Mouse (Mus musculus) forebrain, embryonic 15.5 days (tissue): ENCODE data around the gene Ncoa6. TPM values are rescaled to one million over a fixed set of nuclear protein-coding genes. Genes with fewer than 3 reads are reported as not detected.

ENCODE experiments used
- ATAC-seq: fragments of 200-750 bp; cut with Nextera tagmentation; replicated peaks from 2 replicates; pipeline ENCODE4 v1.8.0; 2017; ENCODE audit warnings: mild to moderate bottlenecking, moderate TSS enrichment, moderate library complexity
- H3K27ac ChIP-seq: fragments of 300-500 bp; sonication (generic); replicated peaks from 2 replicates; pipeline ENCODE4 v1.5.1; 2015; ENCODE audit warnings: mild to moderate bottlenecking, inconsistent platforms
- H3K27me3 ChIP-seq: fragments of 300-500 bp; sonication (generic); 2 replicates; pipeline ENCODE4 v1.6.1; 2015; ENCODE audit warnings: inconsistent platforms
- H3K36me3 ChIP-seq: fragments of 300-500 bp; sonication (generic); 2 replicates; pipeline ENCODE4 v1.6.1; 2015; ENCODE audit warnings: mild to moderate bottlenecking, inconsistent platforms
- H3K4me1 ChIP-seq: fragments of 300-500 bp; sonication (generic); 2 replicates; pipeline ENCODE4 v1.6.1; 2015; ENCODE audit warnings: inconsistent platforms
- H3K4me2 ChIP-seq: fragments of 300-500 bp; sonication (generic); replicated peaks from 2 replicates; pipeline ENCODE4 v1.6.1; 2015; ENCODE audit warnings: mild to moderate bottlenecking, inconsistent platforms
- H3K4me3 ChIP-seq: fragments of 300-500 bp; sonication (generic); 2 replicates; pipeline ENCODE4 v1.5.1; 2015; ENCODE audit warnings: mild to moderate bottlenecking, inconsistent platforms
- H3K9ac ChIP-seq: fragments of 300-500 bp; sonication (generic); replicated peaks from 2 replicates; pipeline ENCODE4 v1.6.1; 2015; ENCODE audit warnings: mild to moderate bottlenecking, inconsistent platforms
- H3K9me3 ChIP-seq: fragments of 300-500 bp; sonication (generic); 2 replicates; pipeline ENCODE4 v1.6.1; 2016; ENCODE audit warnings: inconsistent platforms
- WGBS: fragments of 180-500 bp; shearing (Covaris S2); methylation state at CpG from one replicate; pipeline ENCODE4 v1.1.7; 2015; ENCODE audit warnings: mixed read lengths; 5-methylcytosine and 5-hydroxymethylcytosine counted together
- polyA plus RNA-seq: library from polyadenylated mRNA; unstranded; fragments of >200 nt; fragmentation: Nextera tagmentation; extraction: Ambion mirVana; gene quantifications from 2 replicates; pipeline ENCODE4 v1.2.1, GENCODE M21; 2015

Ncoa6 gene
- polyA plus RNA-seq, 1 experiment from 2014 or later, result 28.8 TPM

- H3K9me3 ChIP-seq, result no peaks in the 10 kb centered on the region
- H3K4me3 ChIP-seq, result no peak overlapping the region
- H3K27ac ChIP-seq, result no peak overlapping the region
- no peaks in the 10 kb centered on the region for H3K27me3 ChIP-seq
- no peak overlapping the region for H3K9ac ChIP-seq
- peaks cover 64% of the 10 kb centered on the region for H3K36me3 ChIP-seq
- no peak overlapping the region for H3K4me2 ChIP-seq
- H3K4me1 ChIP-seq, result no peaks in the 10 kb centered on the region
- ATAC-seq, result no peak
- WGBS, result 98% methylated on average over 1 of the region's 1 CpGs
These were observed 69.1 kb downstream of the Ncoa6 start for GRCm38 (mm10) chr2:155404635-155405034.

GRCm38 (mm10) chr2:155401926-155402325, 71.8 kb downstream of the Ncoa6 start:
- ATAC-seq, result no peak
- no peaks in the 10 kb centered on the region for H3K4me1 ChIP-seq
- no peak overlapping the region for H3K27ac ChIP-seq
- H3K4me2 ChIP-seq, result no peak overlapping the region
- peaks cover 63% of the 10 kb centered on the region for H3K36me3 ChIP-seq
- no peak overlapping the region for H3K4me3 ChIP-seq
- WGBS, result 94% methylated on average over 4 of the region's 4 CpGs
- H3K27me3 ChIP-seq, result no peaks in the 10 kb centered on the region
- no peaks in the 10 kb centered on the region for H3K9me3 ChIP-seq
- H3K9ac ChIP-seq, result no peak overlapping the region

GRCm38 (mm10) chr2:155400276-155400675, 73.4 kb downstream of the Ncoa6 start:
- no peak for ATAC-seq
- no peaks in the 10 kb centered on the region for H3K4me1 ChIP-seq
- H3K27ac ChIP-seq, result no peak overlapping the region
- H3K27me3 ChIP-seq, result no peaks in the 10 kb centered on the region
- H3K4me2 ChIP-seq, result no peak overlapping the region
- H3K36me3 ChIP-seq, result peaks cover 56% of the 10 kb centered on the region
- H3K9ac ChIP-seq, result no peak overlapping the region
- H3K4me3 ChIP-seq, result no peak overlapping the region
- H3K9me3 ChIP-seq, result no peaks in the 10 kb centered on the region

- H3K4me3 ChIP-seq, result no peak overlapping the region
- no peak overlapping the region for H3K4me2 ChIP-seq
- H3K4me1 ChIP-seq, result no peaks in the 10 kb centered on the region
- H3K36me3 ChIP-seq, result peaks cover 45% of the 10 kb centered on the region
- 87% methylated on average over 5 of the region's 5 CpGs for WGBS
- H3K27me3 ChIP-seq, result no peaks in the 10 kb centered on the region
- H3K27ac ChIP-seq, result no peak overlapping the region
- no peak overlapping the region for H3K9ac ChIP-seq
- no peaks in the 10 kb centered on the region for H3K9me3 ChIP-seq
- ATAC-seq, result no peak
These were observed 79.1 kb downstream of the Ncoa6 start for GRCm38 (mm10) chr2:155394586-155394985.

- no peak overlapping the region for H3K9ac ChIP-seq
- H3K4me1 ChIP-seq, result peaks cover 32% of the 10 kb centered on the region
- ATAC-seq, result no peak
- H3K9me3 ChIP-seq, result no peaks in the 10 kb centered on the region
- H3K27me3 ChIP-seq, result no peaks in the 10 kb centered on the region
- no peak overlapping the region for H3K27ac ChIP-seq
- H3K4me2 ChIP-seq, result no peak overlapping the region
- H3K4me3 ChIP-seq, result no peak overlapping the region
- peaks cover 49% of the 10 kb centered on the region for H3K36me3 ChIP-seq
- WGBS, result 96% methylated on average over 2 of the region's 2 CpGs
These were observed 85.1 kb downstream of the Ncoa6 start for GRCm38 (mm10) chr2:155388573-155388972.

GRCm38 (mm10) chr2:155387052-155387451, 86.6 kb downstream of the Ncoa6 start:
- Histone ChIP-seq H3K27me3 (no peaks in the 10 kb centered on the region), H3K27ac (no peak overlapping the region), H3K4me3 (no peak overlapping the region), H3K4me1 (peaks cover 44% of the 10 kb centered on the region), H3K9me3 (no peaks in the 10 kb centered on the region), H3K36me3 (peaks cover 46% of the 10 kb centered on the region), H3K9ac (no peak overlapping the region), H3K4me2 (no peak overlapping the region)
- 61% methylated on average over 4 of the region's 4 CpGs for WGBS
- no peak for ATAC-seq

DNA sequence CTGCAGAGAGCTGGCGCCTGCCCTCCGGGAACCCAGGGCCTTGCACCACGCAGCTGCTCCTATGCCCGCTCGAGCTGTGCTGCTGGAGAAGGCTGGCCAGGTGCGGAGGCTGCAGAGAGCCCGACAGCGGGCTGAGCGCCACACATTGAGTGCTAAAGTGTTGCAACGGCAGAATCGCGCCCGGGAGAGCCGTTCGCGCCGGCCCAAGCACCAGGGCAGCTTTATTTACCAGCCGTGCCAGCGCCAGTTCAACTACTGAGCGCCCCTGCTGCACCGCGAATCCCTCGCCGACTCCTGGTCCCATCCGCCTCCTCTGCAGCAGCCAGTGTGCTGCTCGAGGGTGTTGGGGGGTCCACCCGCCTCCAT, 87.2 kb downstream of the Ncoa6 start:
- 0 out of 2 replicates have a peak overlapping the region, but pooled peaks have one; percentile 23 for H3K9ac ChIP-seq
- peaks cover 44% of the 10 kb centered on the region for H3K4me1 ChIP-seq
- H3K27me3 ChIP-seq, result no peaks in the 10 kb centered on the region
- no peak for ATAC-seq
- no peak overlapping the region for H3K27ac ChIP-seq
- no peaks in the 10 kb centered on the region for H3K9me3 ChIP-seq
- peaks cover 46% of the 10 kb centered on the region for H3K36me3 ChIP-seq
- 10% methylated on average over 27 of the region's 27 CpGs for WGBS
- peak overlapping the region; percentile 24 for H3K4me2 ChIP-seq
- H3K4me3 ChIP-seq, result no peak overlapping the region

- ATAC-seq, result no peak
- H3K9ac ChIP-seq, result peak overlapping the region; percentile 23; the same call in 1 of the 2 replicates
- 50% methylated on average over 18 of the region's 18 CpGs for WGBS
- peak overlapping the region; percentile 24 for H3K4me2 ChIP-seq
- H3K27ac ChIP-seq, result no peak overlapping the region
- no peaks in the 10 kb centered on the region for H3K9me3 ChIP-seq
- H3K27me3 ChIP-seq, result no peaks in the 10 kb centered on the region
- peaks cover 43% of the 10 kb centered on the region for H3K36me3 ChIP-seq
- 0 out of 2 replicates have a peak overlapping the region, but pooled peaks have one; percentile 3 for H3K4me3 ChIP-seq
- peaks cover 46% of the 10 kb centered on the region for H3K4me1 ChIP-seq
These were observed 87.8 kb downstream of the Ncoa6 start for GRCm38 (mm10) chr2:155385731-155386533.

DNA sequence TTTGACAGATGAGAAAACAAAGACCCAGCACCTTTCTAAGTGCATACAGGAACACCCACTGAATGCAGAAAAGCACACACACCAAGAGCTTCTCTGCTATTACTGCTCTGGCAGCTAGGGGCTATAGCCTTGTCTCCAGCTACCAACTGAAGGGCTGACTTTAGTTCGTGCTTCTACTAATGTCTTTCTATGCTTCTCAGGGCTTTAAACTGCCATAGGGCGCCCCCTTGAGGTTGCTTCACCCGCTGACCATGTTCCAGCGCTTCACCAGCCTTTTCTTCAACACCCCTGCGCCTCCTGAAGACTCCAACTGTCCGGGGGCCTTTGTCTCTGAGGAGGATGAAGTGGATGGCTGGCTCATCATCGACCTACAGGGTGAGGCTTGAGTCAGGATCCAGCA, 88.6 kb downstream of the Ncoa6 start:
- Histone ChIP-seq H3K27me3 (no peaks in the 10 kb centered on the region), H3K9ac (no peak overlapping the region), H3K36me3 (peaks cover 40% of the 10 kb centered on the region), H3K9me3 (no peaks in the 10 kb centered on the region), H3K27ac (no peak overlapping the region), H3K4me3 (no peak overlapping the region), H3K4me2 (no peak overlapping the region), H3K4me1 (peaks cover 55% of the 10 kb centered on the region)
- 26% methylated on average over 7 of the region's 7 CpGs for WGBS
- ATAC-seq, result no peak

DNA sequence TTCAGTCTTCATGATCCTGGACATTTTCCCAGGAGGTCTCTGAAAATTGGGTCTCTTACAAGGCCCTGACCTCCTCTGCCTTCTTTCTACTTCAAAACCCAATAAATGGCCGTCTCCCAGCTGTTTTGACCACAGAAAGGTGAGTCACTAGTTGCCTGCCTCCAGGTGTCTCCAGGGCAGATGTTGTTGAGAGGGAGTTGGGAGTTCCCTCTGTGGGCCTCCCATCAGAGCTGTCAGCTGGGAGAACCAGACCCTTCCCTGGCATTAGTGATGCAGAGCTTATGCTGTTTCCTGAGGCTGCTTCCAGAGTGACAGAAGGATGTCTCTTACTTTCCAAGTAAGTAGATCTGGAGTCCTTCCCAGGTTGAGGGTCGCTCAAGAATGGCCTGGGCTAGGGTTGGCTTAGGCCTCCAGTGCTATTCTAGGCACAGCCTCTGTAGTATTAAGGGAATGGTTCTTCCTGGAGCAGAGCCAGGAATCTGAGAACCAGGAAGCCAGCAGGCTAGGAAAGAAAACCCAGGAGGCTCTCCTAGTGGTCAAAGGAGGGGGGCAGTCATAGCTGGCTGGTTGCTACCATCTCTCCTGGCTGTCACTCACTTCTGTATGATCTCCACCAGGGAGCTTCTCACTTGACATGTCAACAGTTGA, 90.8 kb downstream of the Ncoa6 start:
- no peaks in the 10 kb centered on the region for H3K9me3 ChIP-seq
- peak overlapping the region; percentile 100 for H3K27ac ChIP-seq
- H3K9ac ChIP-seq, result peak overlapping the region; percentile 100; the same call in 1 of the 2 replicates
- H3K36me3 ChIP-seq, result peaks cover 21% of the 10 kb centered on the region
- peak overlapping the region; percentile 83 for H3K4me2 ChIP-seq
- no peaks in the 10 kb centered on the region for H3K27me3 ChIP-seq
- WGBS, result 77% methylated on average over 2 of the region's 2 CpGs
- peak overlapping the region; percentile 93 for H3K4me3 ChIP-seq
- no peak for ATAC-seq
- peaks cover 56% of the 10 kb centered on the region for H3K4me1 ChIP-seq

- Histone ChIP-seq H3K4me2 (peak overlapping the region; percentile 83), H3K27ac (peak overlapping the region; percentile 100), H3K36me3 (peaks cover 15% of the 10 kb centered on the region), H3K4me3 (peak overlapping the region; percentile 93), H3K27me3 (no peaks in the 10 kb centered on the region), H3K4me1 (peaks cover 56% of the 10 kb centered on the region), H3K9ac (peak overlapping the region; percentile 100), H3K9me3 (no peaks in the 10 kb centered on the region)
- WGBS, result 13% methylated on average over 6 of the region's 6 CpGs
- peak; percentile 31 for ATAC-seq
These were observed 91.4 kb downstream of the Ncoa6 start for GRCm38 (mm10) chr2:155382332-155382700.

DNA sequence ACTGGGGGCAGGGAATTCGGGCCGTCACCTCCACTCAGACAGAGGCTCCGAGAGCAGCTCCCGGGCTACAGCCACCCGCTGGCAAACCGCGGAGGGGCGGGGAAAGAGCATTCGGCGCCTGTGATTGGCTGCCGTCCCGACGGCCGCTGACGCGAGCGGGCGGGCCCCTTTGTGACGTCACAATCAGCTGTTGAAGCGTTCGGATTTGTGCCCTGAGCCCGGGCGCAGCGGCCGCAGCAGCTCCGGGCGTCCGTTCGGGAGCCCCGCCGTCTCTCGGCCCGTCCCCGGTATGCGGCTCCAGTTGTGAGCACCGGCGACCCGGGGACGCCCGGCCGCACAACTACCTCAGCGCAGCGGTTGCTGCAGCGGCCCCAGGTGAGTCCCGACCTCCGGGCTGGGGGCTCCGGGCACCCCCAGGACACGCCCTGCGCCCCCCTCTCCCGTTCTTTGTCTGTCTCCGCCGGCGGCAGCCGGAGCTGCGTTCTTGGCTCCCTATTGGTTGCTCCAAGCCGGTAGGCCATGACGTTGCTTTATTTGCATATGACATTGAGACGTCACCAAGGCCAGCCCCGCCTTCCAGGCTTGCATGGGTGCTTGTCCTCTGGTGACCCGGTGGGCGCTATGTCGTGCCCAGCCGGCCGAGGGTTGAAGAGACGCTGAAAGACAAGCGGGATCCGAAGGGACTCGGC, 91.9 kb downstream of the Ncoa6 start:
- Histone ChIP-seq H3K9me3 (no peaks in the 10 kb centered on the region), H3K27me3 (no peaks in the 10 kb centered on the region), H3K27ac (peak overlapping the region; percentile 100), H3K9ac (peak overlapping the region; percentile 100), H3K36me3 (peaks cover 11% of the 10 kb centered on the region; the same call in 1 of the 2 replicates), H3K4me3 (peak overlapping the region; percentile 93), H3K4me2 (peak overlapping the region; percentile 83), H3K4me1 (peaks cover 52% of the 10 kb centered on the region)
- peak; percentile 93 for ATAC-seq
- WGBS, result under 1% methylated on average over 68 of the region's 68 CpGs
